Mouse (Mus musculus): ENCODE data around the gene Olfr402. TPM values are rescaled to one million over a fixed set of nuclear protein-coding genes. Genes with fewer than 3 reads are reported as not detected.

Gene Olfr402
- polyA plus RNA-seq (2017; shearing (Covaris generic)) = not detected

DNA sequence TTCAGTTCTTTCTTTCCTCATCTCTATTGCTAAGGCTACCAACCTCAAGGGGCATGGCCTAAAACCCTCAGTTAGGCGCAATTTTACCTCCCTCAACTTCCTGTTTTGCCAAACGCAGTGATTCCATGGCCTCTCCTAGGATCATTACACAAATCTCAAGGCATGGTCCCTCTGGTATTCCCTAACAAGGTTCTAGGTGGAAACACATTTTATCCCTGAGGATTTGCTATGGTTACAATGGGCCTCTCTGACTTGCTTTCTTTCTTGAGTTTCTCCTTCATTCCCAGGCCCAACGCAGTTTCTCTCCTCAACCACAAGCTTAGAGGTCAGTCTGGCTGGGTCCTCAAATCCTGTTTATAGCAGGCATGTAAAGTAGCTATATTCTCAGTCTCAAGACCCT, at the start of gene Olfr402:
Gene Olfr402, plus strand, starts transcription at position 301 of the 400 bp plus-strand sequence.

DNA sequence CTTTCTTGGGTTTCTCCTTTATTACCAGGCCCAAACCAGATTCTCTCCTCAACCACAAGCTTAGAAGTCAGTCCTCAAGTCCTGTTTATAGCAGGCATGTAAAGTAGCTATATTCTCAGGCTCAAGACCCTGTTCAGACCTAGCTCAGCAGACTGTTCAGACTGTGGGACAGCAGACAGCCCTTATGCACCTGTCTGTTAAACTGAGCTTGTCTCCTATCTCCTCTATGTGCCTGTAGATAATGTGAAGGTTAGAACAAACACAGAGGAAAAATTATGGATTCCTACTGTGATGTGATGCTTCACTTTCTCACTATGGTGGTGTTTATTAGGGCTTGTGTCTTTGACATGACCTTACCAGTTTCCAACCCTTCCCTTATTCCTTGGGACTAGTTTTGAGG, 39.9 kb upstream of the Olfr402 start, which contains the start of gene Olfr401:
Gene Olfr401, plus strand, starts transcription at position 301 of the 400 bp plus-strand sequence.

DNA sequence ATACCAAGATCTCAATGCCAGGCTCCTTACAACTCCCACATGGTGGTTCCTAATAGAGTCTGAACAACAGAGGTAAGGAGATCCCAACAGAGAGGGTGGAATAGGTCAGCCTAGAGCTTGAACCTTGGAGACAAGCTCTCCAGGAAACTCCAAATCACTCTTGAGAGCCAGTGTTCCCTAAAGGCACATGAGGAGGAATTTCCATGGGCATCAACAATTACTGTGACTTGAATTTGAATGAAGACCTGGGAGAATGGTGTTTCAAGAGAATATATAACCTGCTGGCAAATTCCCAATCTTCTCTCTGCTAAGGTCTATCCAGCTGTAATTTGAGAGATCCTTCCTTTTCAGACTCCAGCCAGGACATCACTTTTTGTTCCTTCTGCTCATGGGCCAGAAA, 32.6 kb downstream of the Olfr402 start, which contains the start of gene Olfr403:
Gene Olfr403, plus strand, starts transcription at position 301 of the 400 bp plus-strand sequence.

Other genes starting within 250 kb of the Olfr402 start
- not detected for gene Olfr395, start 244.2 kb upstream of the Olfr402 start, polyA plus RNA-seq (2017; shearing (Covaris generic))
- gene Olfr23, start 216.9 kb upstream of the Olfr402 start, polyA plus RNA-seq (2017; shearing (Covaris generic)) = not detected
- not detected for gene Olfr397, start 192.7 kb upstream of the Olfr402 start, polyA plus RNA-seq (2017; shearing (Covaris generic))
- not detected for gene Olfr398, start 163.1 kb upstream of the Olfr402 start, polyA plus RNA-seq (2017; shearing (Covaris generic))
- gene Olfr139, start 97.0 kb upstream of the Olfr402 start, polyA plus RNA-seq (2017; shearing (Covaris generic)) = not detected
- not detected for gene Olfr399, start 96.9 kb upstream of the Olfr402 start, polyA plus RNA-seq (2017; shearing (Covaris generic))
- not detected for gene Zfp616, start 83.6 kb upstream of the Olfr402 start, polyA plus RNA-seq (2017; shearing (Covaris generic))
- not detected for gene Olfr401, start 39.8 kb upstream of the Olfr402 start, polyA plus RNA-seq (2017; shearing (Covaris generic))
- not detected for gene Olfr403, start 32.7 kb downstream of the Olfr402 start, polyA plus RNA-seq (2017; shearing (Covaris generic))
- not detected for gene Olfr43, start 57.9 kb downstream of the Olfr402 start, polyA plus RNA-seq (2017; shearing (Covaris generic))
- not detected for gene Olfr406, start 106.3 kb downstream of the Olfr402 start, polyA plus RNA-seq (2017; shearing (Covaris generic))
- not detected for gene Olfr59, start 130.2 kb downstream of the Olfr402 start, polyA plus RNA-seq (2017; shearing (Covaris generic))
- not detected for gene Olfr410, start 184.5 kb downstream of the Olfr402 start, polyA plus RNA-seq (2017; shearing (Covaris generic))
- not detected for gene Olfr411, start 199.1 kb downstream of the Olfr402 start, polyA plus RNA-seq (2017; shearing (Covaris generic))
- gene Olfr412, start 208.5 kb downstream of the Olfr402 start, polyA plus RNA-seq (2017; shearing (Covaris generic)) = not detected

Data from CD4-positive, CD25-positive, alpha-beta regulatory T cell, adult 9 weeks (primary cell).